Mouse (Mus musculus): ENCODE results near the gene Spata45.
A peak's percentile ranks its signal among the peaks of the same experiment; 100 is the strongest.

- TF ChIP-seq CTCF (IDR thresholded peaks at IDR 0.05; ENCODE audit: low read depth) (peak; percentile 65), EP300 (IDR thresholded peaks at IDR 0.05; ENCODE audit: low read depth) (peak; percentile 25; the same call in 1 of the 2 replicates)
Measured at GRCm38 (mm10) chr1:191062781-191063485, 26.5 kb downstream of the Spata45 start, which contains the start of the genes Tatdn3 and Nsl1.
